Comparison of ENCODE assay signal across 8 mouse cellular contexts in the genomic region with DNA sequence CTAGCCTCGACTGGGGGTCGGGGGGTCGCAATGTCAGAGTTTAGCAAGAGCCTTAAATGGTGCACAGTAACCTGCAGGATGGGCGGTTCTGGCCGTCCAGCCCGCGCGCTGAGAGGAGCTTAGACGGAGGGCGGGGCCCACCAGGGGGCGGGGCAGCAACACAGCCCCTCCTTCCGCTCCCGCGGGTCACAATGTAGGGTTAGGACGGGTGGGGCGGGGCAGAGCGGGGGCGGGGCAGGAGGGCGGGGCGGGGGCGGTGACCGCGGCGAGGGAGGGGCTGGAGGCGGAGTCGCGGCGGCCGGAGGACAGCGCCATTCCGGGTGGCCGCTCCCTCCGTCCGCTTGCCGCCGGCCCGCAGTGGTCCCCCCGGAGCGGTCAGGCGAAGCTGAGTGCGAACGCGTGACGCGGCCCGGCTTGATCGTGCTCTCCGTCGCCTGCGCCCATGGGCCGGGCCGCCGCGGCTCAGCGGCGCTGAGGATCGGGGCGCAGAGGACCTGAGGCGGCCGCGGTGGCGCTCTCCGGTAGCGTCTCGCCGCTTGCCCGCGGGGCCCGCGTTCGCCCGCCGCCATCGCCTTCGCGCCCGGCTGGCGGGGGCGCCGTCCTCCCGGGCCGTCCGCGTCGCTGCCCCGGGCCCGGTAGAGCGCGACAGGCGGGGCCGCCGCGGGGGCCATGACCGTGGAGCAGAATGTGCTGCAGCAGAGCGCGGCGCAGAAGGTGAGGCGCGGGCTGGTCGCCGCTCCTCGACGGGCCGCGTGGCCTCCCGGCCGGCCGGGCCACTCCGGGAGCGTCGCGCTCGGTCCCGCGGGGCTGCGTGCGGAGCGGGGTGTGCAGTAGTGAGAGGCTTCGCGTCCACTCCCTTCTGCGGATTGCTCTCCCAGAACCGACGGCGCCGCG. TPM values are rescaled to one million over a fixed set of nuclear protein-coding genes. Genes with fewer than 3 reads are reported as not detected.
DNase-seq lines count a peak whose midpoint lies in the region; ATAC-seq and TF ChIP-seq lines count a peak whose summit lies in the region.

TSS of gene Usp25 (plus strand) at position 280 of the 894 bp plus-strand sequence.

- peak within 1 kb of the TSS; percentile 77 for H3K9ac ChIP-seq in forebrain, embryonic 15.5 days (replicated peaks)
- peak within 1 kb of the TSS; percentile 73 for H3K9ac ChIP-seq in neural tube, embryonic 15.5 days (replicated peaks)

- H3K27me3 ChIP-seq in forebrain, embryonic 15.5 days = no peaks in the 10 kb centered on the region
- H3K27me3 ChIP-seq in neural tube, embryonic 15.5 days (replicated peaks) = no peaks in the 10 kb centered on the region

- peak within 1 kb of the TSS; percentile 83 for H3K4me3 ChIP-seq in forebrain, embryonic 15.5 days
- H3K4me3 ChIP-seq in lung, adult 2 months (replicated peaks; ENCODE audit: extremely low read depth, low read depth, low read length) = peak within 1 kb of the TSS; percentile 85
- peak within 1 kb of the TSS; percentile 82 for H3K4me3 ChIP-seq in neural tube, embryonic 15.5 days (replicated peaks)

- H3K27ac ChIP-seq in forebrain, embryonic 15.5 days (replicated peaks) = peak within 1 kb of the TSS; percentile 62
- H3K27ac ChIP-seq in neural tube, embryonic 15.5 days (replicated peaks) = peak within 1 kb of the TSS; percentile 75

- H3K9me3 ChIP-seq in forebrain, embryonic 15.5 days = no peaks in the 10 kb centered on the region
- no peaks in the 10 kb centered on the region for H3K9me3 ChIP-seq in neural tube, embryonic 15.5 days (replicated peaks)

- peak; percentile 85 for TF ChIP-seq POLR2A in lung, adult 2 months (IDR thresholded peaks at IDR 0.05; ENCODE audit: borderline replicate concordance, extremely low read depth, low read depth, low read length)

- peaks cover 19% of the 10 kb centered on the region for H3K4me1 ChIP-seq in forebrain, embryonic 15.5 days
- peaks cover 16% of the 10 kb centered on the region for H3K4me1 ChIP-seq in lung, adult 2 months (ENCODE audit: control insufficient read depth, insufficient read depth, low read length)
- H3K4me1 ChIP-seq in neural tube, embryonic 15.5 days = peaks cover 28% of the 10 kb centered on the region

- peak within 1 kb of the TSS; percentile 73 for H3K4me2 ChIP-seq in forebrain, embryonic 15.5 days (replicated peaks)
- peak within 1 kb of the TSS; percentile 65 for H3K4me2 ChIP-seq in neural tube, embryonic 15.5 days

- no peaks in the 10 kb centered on the region for H3K36me3 ChIP-seq in forebrain, embryonic 15.5 days
- no peaks in the 10 kb centered on the region for H3K36me3 ChIP-seq in neural tube, embryonic 15.5 days

- intact Hi-C loops in heart, postnatal 14 days (cut with DNase I) = loop anchor here (10.0 kb wide), 1 partner anchor 709 kb away; no protein-coding TSS in a partner anchor

- DNase-seq in ES-CJ7 (ENCODE audit: low read depth, low spot score) = peak; percentile 84
- peak; percentile 92 for DNase-seq in cerebellum, adult 11-12 months
- peak; percentile 92 to 93 for DNase-seq in heart, postnatal 14 days
- peak; percentile 78 to 87 for DNase-seq in layer of hippocampus, adult 18-20 months (ENCODE audit: low spot score in 2 of 2)
- DNase-seq in lung, adult 2 months = peak; percentile 89
- peak; percentile 89 for DNase-seq in testis, postnatal 14 days (ENCODE audit: low spot score)

- TF ChIP-seq CTCF in lung, adult 2 months (IDR thresholded peaks at IDR 0.05; ENCODE audit: insufficient read depth, low read length) = no peak

- under 1% methylated on average over 116 of the region's 126 CpGs for WGBS in forebrain, embryonic 15.5 days
- under 1% methylated on average over 103 of the region's 126 CpGs for WGBS in lung, adult 2 months
- WGBS in neural tube, embryonic 15.5 days = under 1% methylated on average over 64 of the region's 126 CpGs

- peak; percentile 96 for ATAC-seq in forebrain, embryonic 15.5 days (replicated peaks)
- ATAC-seq in neural tube, embryonic 15.5 days (ENCODE audit: low FRiP score) = peak; percentile 94

RNA-seq across cellular contexts. Expression of gene Usp25, which starts in this region (rescaled TPM):
- 11.2 and 11.9 TPM in 2 replicates for polyA plus RNA-seq in forebrain, embryonic 15.5 days (2015; fragmentation: Nextera tagmentation; extraction: Ambion mirVana)
- 10 to 100 TPM; 72.0 to 78.6 TPM for total RNA-seq in heart, postnatal 14 days (2021)
- total RNA-seq in layer of hippocampus, adult 18-20 months (2021) = 10 to 100 TPM; 35.9 to 36.8 TPM
- 16.9 and 22.2 TPM in 2 replicates for polyA plus RNA-seq in lung, adult 2 months (2012; rRNA removed)
- 11.7 and 16.0 TPM in 2 replicates for polyA plus RNA-seq in neural tube, embryonic 15.5 days (2015; fragmentation: Nextera tagmentation; extraction: Ambion mirVana)

Comparison
In these comparisons a context has a peak if more than half of its experiments do, and no peak if none do; other contexts are left out.
1. Peak in every context shown above with its lines: DNase-seq, ATAC-seq, H3K4me3 ChIP-seq and H3K27ac ChIP-seq.